Mouse (Mus musculus): ENCODE data around the gene Rps6ka5. TPM values are rescaled to one million over a fixed set of nuclear protein-coding genes. Genes with fewer than 3 reads are reported as not detected.

Gene Rps6ka5
- polyA plus RNA-seq, 2 experiments, result 1.2 to 1.4 TPM

GRCm38 (mm10) chr12:100626991-100627677 is 99.6 kb downstream of the Rps6ka5 start:
- no peaks in the 10 kb centered on the region for H3K36me3 ChIP-seq (replicated peaks; ENCODE audit: control insufficient read depth, insufficient read depth, low read depth)
- no peak for ATAC-seq (ENCODE audit: insufficient read depth)
- no peak for DNase-seq (ENCODE audit: low read depth in 3 of 3, low spot score in 3 of 3)
- TF ChIP-seq CTCF (IDR thresholded peaks at IDR 0.05; ENCODE audit: low read depth), result no peak
- no peak for TF ChIP-seq EP300 (IDR thresholded peaks at IDR 0.05; ENCODE audit: low read depth)
- H3K27me3 ChIP-seq (ENCODE audit: control insufficient read depth, insufficient read depth, low read length), result no peaks in the 10 kb centered on the region
- no peaks in the 10 kb centered on the region for H3K9me3 ChIP-seq (ENCODE audit: control insufficient read depth, low read length)
- no peak overlapping the region for H3K4me3 ChIP-seq (ENCODE audit: insufficient read depth in 1 of 2, low read depth in 2 of 2, low read length in 2 of 2)
- H3K4me2 ChIP-seq (ENCODE audit: low read depth), result no peak overlapping the region
- no peaks in the 10 kb centered on the region; a peak in 1 of 4 replicates for H3K4me1 ChIP-seq (replicated peaks; ENCODE audit: control insufficient read depth in 2 of 2, insufficient read depth in 2 of 2, low read length in 1 of 2)
- no peak overlapping the region for H3K27ac ChIP-seq
- 19% methylated on average over 1 of the region's 1 CpGs for WGBS (ENCODE audit: insufficient replicate concordance)
- no peak overlapping the region for H3K9ac ChIP-seq (replicated peaks)

- ATAC-seq (ENCODE audit: insufficient read depth) (no peak), DNase-seq (ENCODE audit: low read depth in 3 of 3, low spot score in 3 of 3) (no peak)
- TF ChIP-seq EP300 (IDR thresholded peaks at IDR 0.05; ENCODE audit: low read depth) (no peak), CTCF (IDR thresholded peaks at IDR 0.05; ENCODE audit: low read depth) (no peak)
These were observed 100.4 kb downstream of the Rps6ka5 start for GRCm38 (mm10) chr12:100626273-100626990.

GRCm38 (mm10) chr12:100624854-100625447 is 101.8 kb downstream of the Rps6ka5 start:
- no peaks in the 10 kb centered on the region; a peak in 1 of 4 replicates for H3K4me1 ChIP-seq (replicated peaks; ENCODE audit: control insufficient read depth in 2 of 2, insufficient read depth in 2 of 2, low read length in 1 of 2)
- 51% methylated on average over 3 of the region's 3 CpGs for WGBS (ENCODE audit: insufficient replicate concordance)
- H3K9me3 ChIP-seq (ENCODE audit: control insufficient read depth, low read length), result no peaks in the 10 kb centered on the region
- H3K4me2 ChIP-seq (ENCODE audit: low read depth), result no peak overlapping the region
- TF ChIP-seq EP300 (IDR thresholded peaks at IDR 0.05; ENCODE audit: low read depth), result no peak
- TF ChIP-seq CTCF (IDR thresholded peaks at IDR 0.05; ENCODE audit: low read depth), result no peak
- H3K27me3 ChIP-seq (ENCODE audit: control insufficient read depth, insufficient read depth, low read length), result no peaks in the 10 kb centered on the region
- DNase-seq (ENCODE audit: low read depth in 3 of 3, low spot score in 3 of 3) (no peak), ATAC-seq (ENCODE audit: insufficient read depth) (no peak)
- H3K27ac ChIP-seq, result no peak overlapping the region
- H3K4me3 ChIP-seq (ENCODE audit: insufficient read depth in 1 of 2, low read depth in 2 of 2, low read length in 2 of 2), result no peak overlapping the region
- no peak overlapping the region for H3K9ac ChIP-seq (replicated peaks)
- no peaks in the 10 kb centered on the region for H3K36me3 ChIP-seq (replicated peaks; ENCODE audit: control insufficient read depth, insufficient read depth, low read depth)

More at GRCm38 (mm10) chr12:100626273-100626990, 100.4 kb downstream of the Rps6ka5 start:
- no peaks in the 10 kb centered on the region for H3K36me3 ChIP-seq (replicated peaks; ENCODE audit: control insufficient read depth, insufficient read depth, low read depth)
- no peak overlapping the region for H3K9ac ChIP-seq (replicated peaks)
- H3K4me3 ChIP-seq (ENCODE audit: insufficient read depth in 1 of 2, low read depth in 2 of 2, low read length in 2 of 2), result no peak overlapping the region
- no peak overlapping the region for H3K27ac ChIP-seq
- 37% methylated on average over 4 of the region's 4 CpGs for WGBS (ENCODE audit: insufficient replicate concordance)
- no peaks in the 10 kb centered on the region for H3K9me3 ChIP-seq (ENCODE audit: control insufficient read depth, low read length)
- H3K4me2 ChIP-seq (ENCODE audit: low read depth), result no peak overlapping the region
- no peaks in the 10 kb centered on the region for H3K27me3 ChIP-seq (ENCODE audit: control insufficient read depth, insufficient read depth, low read length)
- H3K4me1 ChIP-seq (replicated peaks; ENCODE audit: control insufficient read depth in 2 of 2, insufficient read depth in 2 of 2, low read length in 1 of 2), result no peaks in the 10 kb centered on the region; a peak in 1 of 4 replicates

GRCm38 (mm10) chr12:100615251-100615650 is 111.5 kb downstream of the Rps6ka5 start:
- H3K27ac ChIP-seq, result no peak overlapping the region
- TF ChIP-seq EP300 (IDR thresholded peaks at IDR 0.05; ENCODE audit: low read depth), result no peak
- TF ChIP-seq CTCF (IDR thresholded peaks at IDR 0.05; ENCODE audit: low read depth), result no peak
- 20% methylated on average over 2 of the region's 2 CpGs for WGBS (ENCODE audit: insufficient replicate concordance)

GRCm38 (mm10) chr12:100613878-100614277 is 112.9 kb downstream of the Rps6ka5 start:
- Histone ChIP-seq H3K27ac (no peak overlapping the region), H3K9ac (replicated peaks) (no peak overlapping the region), H3K4me2 (ENCODE audit: low read depth) (no peak overlapping the region), H3K9me3 (ENCODE audit: control insufficient read depth, low read length) (no peaks in the 10 kb centered on the region), H3K27me3 (ENCODE audit: control insufficient read depth, insufficient read depth, low read length) (no peaks in the 10 kb centered on the region), H3K4me3 (ENCODE audit: insufficient read depth in 1 of 2, low read depth in 2 of 2, low read length in 2 of 2) (no peak overlapping the region), H3K36me3 (replicated peaks; ENCODE audit: control insufficient read depth, insufficient read depth, low read depth) (no peaks in the 10 kb centered on the region), H3K4me1 (replicated peaks; ENCODE audit: control insufficient read depth in 2 of 2, insufficient read depth in 2 of 2, low read length in 1 of 2) (no peaks in the 10 kb centered on the region)
- no peak for ATAC-seq (ENCODE audit: insufficient read depth)
- TF ChIP-seq EP300 (IDR thresholded peaks at IDR 0.05; ENCODE audit: low read depth) (no peak), CTCF (IDR thresholded peaks at IDR 0.05; ENCODE audit: low read depth) (no peak)
- no peak for DNase-seq (ENCODE audit: low read depth in 3 of 3, low spot score in 3 of 3)
- WGBS (ENCODE audit: insufficient replicate concordance), result 66% methylated on average over 2 of the region's 2 CpGs

More at GRCm38 (mm10) chr12:100615251-100615650, 111.5 kb downstream of the Rps6ka5 start:
- H3K4me1 ChIP-seq (replicated peaks; ENCODE audit: control insufficient read depth in 2 of 2, insufficient read depth in 2 of 2, low read length in 1 of 2), result no peaks in the 10 kb centered on the region
- H3K27me3 ChIP-seq (ENCODE audit: control insufficient read depth, insufficient read depth, low read length), result no peaks in the 10 kb centered on the region
- H3K9ac ChIP-seq (replicated peaks), result no peak overlapping the region
- H3K4me3 ChIP-seq (ENCODE audit: insufficient read depth in 1 of 2, low read depth in 2 of 2, low read length in 2 of 2), result no peak overlapping the region
- no peak for ATAC-seq (ENCODE audit: insufficient read depth)
- no peak for DNase-seq (ENCODE audit: low read depth in 3 of 3, low spot score in 3 of 3)
- H3K9me3 ChIP-seq (ENCODE audit: control insufficient read depth, low read length), result no peaks in the 10 kb centered on the region
- no peak overlapping the region for H3K4me2 ChIP-seq (ENCODE audit: low read depth)
- H3K36me3 ChIP-seq (replicated peaks; ENCODE audit: control insufficient read depth, insufficient read depth, low read depth), result no peaks in the 10 kb centered on the region
